In genomic region chr19:3376966-3377715, GRCm38 (mm10) we compare ENCODE assay signal across 10 mouse cellular contexts. TPM values are rescaled to one million over a fixed set of nuclear protein-coding genes. Genes with fewer than 3 reads are reported as not detected.
DNase-seq lines count a peak whose midpoint lies in the region; ATAC-seq and TF ChIP-seq lines count a peak whose summit lies in the region.
"Had no signal": no experiment of that assay in that cellular context is flagged by ENCODE, and none has a peak within 500 bp of the region (broad histone marks: within the 10 kb centered on the region; RNA-seq: fewer than 3 reads in every experiment).

No protein-coding gene starts in this region.

- no peak overlapping the region for H3K9ac ChIP-seq in heart, adult 2 months (ENCODE audit: low read depth, low read length)
- no peak overlapping the region for H3K9ac ChIP-seq in intestine, postnatal 0 days (ENCODE audit: low read depth, low read length)
- no peak overlapping the region for H3K9ac ChIP-seq in midbrain, embryonic 13.5 days (replicated peaks)
- H3K9ac ChIP-seq: heart, embryonic 13.5 days had no signal

- intact Hi-C loops in heart, adult 2 months (cut with DNase I), result no loop called here
- intact Hi-C loops in heart, postnatal 10 days (cut with DNase I), result no loop called here
- intact Hi-C loops in left cerebral cortex, postnatal 14 days (cut with DNase I), result no loop called here

- TF ChIP-seq POLR2A in heart, adult 2 months (IDR thresholded peaks at IDR 0.05; ENCODE audit: insufficient read depth, low read depth, low read length), result no peak

- H3K9me3 ChIP-seq in intestine, postnatal 0 days (ENCODE audit: control insufficient read depth), result no peaks in the 10 kb centered on the region
- H3K9me3 ChIP-seq in megakaryocyte, embryonic 14.5 days, result no peaks in the 10 kb centered on the region
- no peaks in the 10 kb centered on the region for H3K9me3 ChIP-seq in midbrain, embryonic 13.5 days
- H3K9me3 ChIP-seq: heart, embryonic 13.5 days had no signal

- H3K36me3 ChIP-seq in heart, adult 2 months (ENCODE audit: control insufficient read depth, insufficient read depth, low read length), result no peaks in the 10 kb centered on the region
- H3K36me3 ChIP-seq in intestine, postnatal 0 days (ENCODE audit: control insufficient read depth, insufficient read depth), result peaks cover 98% of the 10 kb centered on the region
- peaks cover 95% of the 10 kb centered on the region for H3K36me3 ChIP-seq in megakaryocyte, embryonic 14.5 days (replicated peaks; ENCODE audit: low read length)
- peaks cover 4% of the 10 kb centered on the region; the same call in 1 of the 2 replicates for H3K36me3 ChIP-seq in midbrain, embryonic 13.5 days

- WGBS in heart, adult 2 months, result 31% methylated on average over 4 of the region's 4 CpGs
- WGBS in intestine, postnatal 0 days, result 25% methylated on average over 4 of the region's 4 CpGs
- 30% methylated on average over 4 of the region's 4 CpGs for WGBS in midbrain, embryonic 13.5 days

- H3K4me1 ChIP-seq in heart, adult 2 months (ENCODE audit: control insufficient read depth, insufficient read depth, low read length), result no peaks in the 10 kb centered on the region
- H3K4me1 ChIP-seq in intestine, postnatal 0 days (replicated peaks; ENCODE audit: control insufficient read depth, insufficient read depth, low read length), result no peaks in the 10 kb centered on the region
- H3K4me1 ChIP-seq in megakaryocyte, embryonic 14.5 days, result peaks cover 33% of the 10 kb centered on the region
- no peaks in the 10 kb centered on the region for H3K4me1 ChIP-seq in midbrain, embryonic 13.5 days (replicated peaks)
- H3K4me1 ChIP-seq: heart, embryonic 13.5 days had no signal

- TF ChIP-seq CTCF in heart, adult 2 months (IDR thresholded peaks at IDR 0.05), result no peak
- TF ChIP-seq CTCF in intestine, postnatal 0 days (IDR thresholded peaks at IDR 0.05; ENCODE audit: low read depth), result no peak

- peak; percentile 39; the same call in 1 of the 2 replicates for ATAC-seq in intestine, postnatal 0 days
- no peak for ATAC-seq in midbrain, embryonic 13.5 days

- DNase-seq in heart, adult 2 months, result peak; percentile 30 to 43
- DNase-seq in heart, postnatal 10 days, result no peak
- peak; percentile 26 for DNase-seq in R1 (ENCODE audit: low read depth, low spot score)
- DNase-seq in gastrocnemius, adult 18-20 months (ENCODE audit: low spot score), result no peak
- DNase-seq in left cerebral cortex, postnatal 14 days (ENCODE audit: low spot score in 2 of 2), result no peak

- H3K27me3 ChIP-seq in heart, adult 2 months (ENCODE audit: control insufficient read depth, insufficient read depth, low read length), result no peaks in the 10 kb centered on the region
- H3K27me3 ChIP-seq in intestine, postnatal 0 days (replicated peaks; ENCODE audit: control insufficient read depth, insufficient read depth, low read length), result no peaks in the 10 kb centered on the region
- no peaks in the 10 kb centered on the region for H3K27me3 ChIP-seq in megakaryocyte, embryonic 14.5 days (replicated peaks)
- H3K27me3 ChIP-seq in midbrain, embryonic 13.5 days, result no peaks in the 10 kb centered on the region
- H3K27me3 ChIP-seq: heart, embryonic 13.5 days had no signal

- no peak overlapping the region for H3K27ac ChIP-seq in heart, adult 2 months
- no peak overlapping the region for H3K27ac ChIP-seq in intestine, postnatal 0 days (ENCODE audit: low read depth, low read length)
- H3K27ac ChIP-seq in midbrain, embryonic 13.5 days, result no peak overlapping the region
- H3K27ac ChIP-seq: heart, embryonic 13.5 days had no signal

- no peak overlapping the region for H3K4me2 ChIP-seq in intestine, postnatal 0 days (replicated peaks; ENCODE audit: low read depth)
- H3K4me2 ChIP-seq in midbrain, embryonic 13.5 days (replicated peaks), result no peak overlapping the region
- H3K4me2 ChIP-seq: heart, embryonic 13.5 days had no signal

- no peak for TF ChIP-seq EP300 in heart, adult 2 months (IDR thresholded peaks at IDR 0.05; ENCODE audit: insufficient read depth, low read depth, low read length)

- no peak overlapping the region for H3K4me3 ChIP-seq in heart, adult 2 months
- H3K4me3 ChIP-seq in intestine, postnatal 0 days (ENCODE audit: low read depth, low read length), result no peak overlapping the region
- H3K4me3 ChIP-seq in megakaryocyte, embryonic 14.5 days (replicated peaks), result peak overlapping the region; percentile 13
- H3K4me3 ChIP-seq in midbrain, embryonic 13.5 days (replicated peaks), result no peak overlapping the region
- H3K4me3 ChIP-seq: heart, embryonic 13.5 days had no signal

- H3K79me2 ChIP-seq in heart, adult 2 months (replicated peaks; ENCODE audit: control insufficient read depth, insufficient read depth, low read length), result no peaks in the 10 kb centered on the region

RNA-seq across cellular contexts. Expression of gene Tesmin, which starts 11.5 kb away (rescaled TPM):
- 1 to 10 TPM; 2.5 to 2.6 TPM for total RNA-seq in heart, adult 2 months (2021)
- polyA plus RNA-seq in heart, adult 2 months (2012; rRNA removed), result 1.8 and 2.2 TPM in 2 replicates
- total RNA-seq in heart, postnatal 10 days (2021), result 1 to 10 TPM; 3.1 to 4.3 TPM
- 1.1 and 1.3 TPM in 2 replicates for polyA plus RNA-seq in intestine, postnatal 0 days (2015; fragmentation: Nextera tagmentation; extraction: Ambion mirVana)
- polyA plus RNA-seq in megakaryocyte, embryonic 14.5 days (2012; ENCODE audit: insufficient read depth, low replicate concordance), result 1.0 and 2.5 TPM in 2 replicates
- 0.35 and 0.37 TPM in 2 replicates for polyA plus RNA-seq in midbrain, embryonic 13.5 days (2015; fragmentation: Nextera tagmentation; extraction: Ambion mirVana)
- total RNA-seq in gastrocnemius, adult 18-20 months (2021), result under 1 TPM; 0.43 to 0.47 TPM
- under 1 TPM; 0.15 to 0.42 TPM for total RNA-seq in left cerebral cortex, postnatal 14 days (2021)

RNA-seq across cellular contexts. Expression of gene Gal, which starts 37.2 kb away (rescaled TPM):
- total RNA-seq in heart, adult 2 months (2021), result not detected
- polyA plus RNA-seq in heart, adult 2 months (2012; rRNA removed), result 0.14 TPM in 1 of 2 replicates, not detected in the other
- not detected for total RNA-seq in heart, postnatal 10 days (2021)
- 38.7 and 42.3 TPM in 2 replicates for polyA plus RNA-seq in intestine, postnatal 0 days (2015; fragmentation: Nextera tagmentation; extraction: Ambion mirVana)
- polyA plus RNA-seq in megakaryocyte, embryonic 14.5 days (2012; ENCODE audit: insufficient read depth, low replicate concordance), result 0.65 TPM in 1 of 2 replicates, not detected in the other
- polyA plus RNA-seq in midbrain, embryonic 13.5 days (2015; fragmentation: Nextera tagmentation; extraction: Ambion mirVana), result 4.0 and 4.7 TPM in 2 replicates
- under 1 TPM; 0.30 to 0.36 TPM for total RNA-seq in gastrocnemius, adult 18-20 months (2021)
- 1 to 10 TPM in 1 of 2 experiments, under 1 TPM in 1; 0.64 to 1.0 TPM for total RNA-seq in left cerebral cortex, postnatal 14 days (2021)
- polyA plus RNA-seq: C2C12 had no signal

RNA-seq across cellular contexts. Expression of gene Cpt1a, which starts 55.0 kb away (rescaled TPM):
- total RNA-seq in heart, adult 2 months (2021), result 10 to 100 TPM; 44.0 to 54.7 TPM
- 42.9 and 49.4 TPM in 2 replicates for polyA plus RNA-seq in heart, adult 2 months (2012; rRNA removed)
- 100 to 1,000 TPM; 126 to 144 TPM for total RNA-seq in heart, postnatal 10 days (2021)
- 104 and 105 TPM in 2 replicates for polyA plus RNA-seq in intestine, postnatal 0 days (2015; fragmentation: Nextera tagmentation; extraction: Ambion mirVana)
- polyA plus RNA-seq in megakaryocyte, embryonic 14.5 days (2012; ENCODE audit: insufficient read depth, low replicate concordance), result 5.2 and 6.7 TPM in 2 replicates
- 12.9 TPM in 2 replicates for polyA plus RNA-seq in midbrain, embryonic 13.5 days (2015; fragmentation: Nextera tagmentation; extraction: Ambion mirVana)
- total RNA-seq in gastrocnemius, adult 18-20 months (2021), result 1 to 10 TPM; 6.2 to 8.3 TPM
- total RNA-seq in left cerebral cortex, postnatal 14 days (2021), result 10 to 100 TPM; 29.8 to 32.2 TPM

Comparison
In these comparisons a context has a peak if more than half of its experiments do, and no peak if none do; other contexts are left out.
1. DNase-seq: peak in heart, adult 2 months (2 of 2) and R1 (single experiment); none in heart, postnatal 10 days (0 of 2), gastrocnemius, adult 18-20 months (single experiment) and left cerebral cortex, postnatal 14 days (0 of 2).